7 mouse cellular contexts compared by ENCODE assay signal in the genomic region with DNA sequence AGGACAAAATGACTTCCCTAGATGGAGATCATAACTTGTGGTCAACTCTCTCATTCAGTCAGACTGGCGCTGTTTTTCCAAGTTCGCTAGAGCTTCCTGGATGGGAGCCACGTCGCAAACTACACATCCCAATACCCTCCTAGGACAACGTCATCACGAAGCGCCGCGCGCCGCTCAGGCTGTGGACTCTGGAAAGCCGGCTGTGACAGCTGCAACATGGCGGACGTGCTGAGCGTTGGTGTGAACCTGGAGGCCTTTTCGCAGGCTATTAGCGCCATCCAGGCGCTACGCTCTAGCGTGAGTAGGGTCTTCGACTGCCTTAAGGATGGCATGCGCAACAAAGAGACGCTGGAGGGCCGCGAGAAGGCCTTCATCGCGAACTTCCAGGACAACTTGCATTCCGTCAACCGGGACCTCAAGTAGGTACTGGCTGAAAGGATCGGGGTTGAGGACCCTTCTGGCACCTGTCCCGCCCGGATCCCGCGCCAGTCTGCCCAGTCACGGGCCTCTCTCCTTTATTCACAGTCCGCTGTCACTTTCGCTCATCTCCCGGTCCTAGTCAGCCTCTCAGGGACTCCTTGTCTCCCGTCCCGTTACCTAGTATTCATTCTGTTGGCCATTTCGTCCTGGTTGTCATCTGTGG. TPM values are rescaled to one million over a fixed set of nuclear protein-coding genes. Genes with fewer than 3 reads are reported as not detected.
DNase-seq lines count a peak whose midpoint lies in the region; ATAC-seq and TF ChIP-seq lines count a peak whose summit lies in the region.

Gene Med27 (plus strand): TSS at position 191 of the 643 bp plus-strand sequence.

- H3K27me3 ChIP-seq in embryonic facial prominence, embryonic 10.5 days (replicated peaks; ENCODE audit: low read depth, poor library complexity, severe bottlenecking), result no peaks in the 10 kb centered on the region
- H3K27me3 ChIP-seq in intestine, postnatal 0 days (replicated peaks; ENCODE audit: control insufficient read depth, insufficient read depth, low read length), result no peaks in the 10 kb centered on the region
- no peaks in the 10 kb centered on the region for H3K27me3 ChIP-seq in midbrain, embryonic 12.5 days
- H3K27me3 ChIP-seq in small intestine, adult 2 months (ENCODE audit: control insufficient read depth, insufficient read depth, low read length), result no peaks in the 10 kb centered on the region

- intact Hi-C loops in left cerebral cortex, postnatal 4 days (cut with DNase I), result no loop called here

- H3K9ac ChIP-seq in intestine, postnatal 0 days (ENCODE audit: low read depth, low read length), result peak within 1 kb of the TSS; percentile 83
- H3K9ac ChIP-seq in midbrain, embryonic 12.5 days (replicated peaks), result peak within 1 kb of the TSS; percentile 76

- H3K4me1 ChIP-seq in embryonic facial prominence, embryonic 10.5 days, result peaks cover 8% of the 10 kb centered on the region
- H3K4me1 ChIP-seq in intestine, postnatal 0 days (replicated peaks; ENCODE audit: control insufficient read depth, insufficient read depth, low read length), result no peaks in the 10 kb centered on the region
- H3K4me1 ChIP-seq in midbrain, embryonic 12.5 days, result peaks cover 13% of the 10 kb centered on the region
- H3K4me1 ChIP-seq in small intestine, adult 2 months (ENCODE audit: control insufficient read depth, insufficient read depth, insufficient read length, low read length), result peaks cover 9% of the 10 kb centered on the region; the same call in 1 of the 2 replicates

- ATAC-seq in intestine, postnatal 0 days, result peak; percentile 97
- ATAC-seq in midbrain, embryonic 12.5 days (ENCODE audit: low FRiP score, low read depth), result peak; percentile 93

- H3K4me2 ChIP-seq in intestine, postnatal 0 days (replicated peaks; ENCODE audit: low read depth), result peak within 1 kb of the TSS; percentile 92
- H3K4me2 ChIP-seq in midbrain, embryonic 12.5 days (replicated peaks), result peak within 1 kb of the TSS; percentile 86

- no peak; the same call in 1 of the 2 replicates for TF ChIP-seq POLR2A in small intestine, adult 2 months (IDR thresholded peaks at IDR 0.05; ENCODE audit: low read depth, low read length)

- H3K9me3 ChIP-seq in embryonic facial prominence, embryonic 10.5 days, result no peaks in the 10 kb centered on the region
- H3K9me3 ChIP-seq in intestine, postnatal 0 days (ENCODE audit: control insufficient read depth), result no peaks in the 10 kb centered on the region
- H3K9me3 ChIP-seq in midbrain, embryonic 12.5 days, result no peaks in the 10 kb centered on the region

- TF ChIP-seq CTCF in intestine, postnatal 0 days (IDR thresholded peaks at IDR 0.05; ENCODE audit: low read depth), result peak; percentile 38
- no peak for TF ChIP-seq CTCF in small intestine, adult 2 months (IDR thresholded peaks at IDR 0.05; ENCODE audit: extremely low read depth, insufficient read length, insufficient replicate concordance, low read depth, low read length)

- H3K4me3 ChIP-seq in embryonic facial prominence, embryonic 10.5 days, result peak within 1 kb of the TSS; percentile 87
- peak within 1 kb of the TSS; percentile 88 for H3K4me3 ChIP-seq in intestine, postnatal 0 days (ENCODE audit: low read depth, low read length)
- peak within 1 kb of the TSS; percentile 92 for H3K4me3 ChIP-seq in midbrain, embryonic 12.5 days
- peak within 1 kb of the TSS; percentile 73 for H3K4me3 ChIP-seq in small intestine, adult 2 months (ENCODE audit: low read depth, low read length)

- H3K36me3 ChIP-seq in embryonic facial prominence, embryonic 10.5 days (replicated peaks), result peaks cover 21% of the 10 kb centered on the region
- H3K36me3 ChIP-seq in intestine, postnatal 0 days (ENCODE audit: control insufficient read depth, insufficient read depth), result peaks cover 10% of the 10 kb centered on the region
- peaks cover 21% of the 10 kb centered on the region for H3K36me3 ChIP-seq in midbrain, embryonic 12.5 days
- H3K36me3 ChIP-seq in small intestine, adult 2 months (ENCODE audit: control insufficient read depth, insufficient read depth, low read length), result peaks cover 15% of the 10 kb centered on the region

- DNase-seq in adrenal gland, postnatal 10 days, result peak; percentile 97
- DNase-seq in embryonic facial prominence, embryonic 10.5 days (ENCODE audit: low spot score), result peak; percentile 95
- DNase-seq in gonadal fat pad, adult 2 months (ENCODE audit: low read depth), result peak; percentile 54
- DNase-seq in left cerebral cortex, postnatal 4 days, result peak; percentile 98

- 2% methylated on average over 41 of the region's 41 CpGs for WGBS in embryonic facial prominence, embryonic 10.5 days
- WGBS in intestine, postnatal 0 days, result under 1% methylated on average over 41 of the region's 41 CpGs
- WGBS in midbrain, embryonic 12.5 days, result 1% methylated on average over 41 of the region's 41 CpGs
- WGBS in small intestine, adult 2 months, result under 1% methylated on average over 41 of the region's 41 CpGs

- H3K27ac ChIP-seq in embryonic facial prominence, embryonic 10.5 days (replicated peaks), result peak within 1 kb of the TSS; percentile 75
- H3K27ac ChIP-seq in intestine, postnatal 0 days (ENCODE audit: low read depth, low read length), result no peak within 1 kb of the TSS
- peak within 1 kb of the TSS; percentile 47; the same call in 1 of the 2 replicates for H3K27ac ChIP-seq in midbrain, embryonic 12.5 days (replicated peaks)
- H3K27ac ChIP-seq in small intestine, adult 2 months (ENCODE audit: insufficient read depth, low read depth, low read length), result no peak within 1 kb of the TSS

RNA-seq across cellular contexts. Expression of gene Med27, which starts in this region (rescaled TPM):
- total RNA-seq in adrenal gland, postnatal 10 days (2021), result 10 to 100 TPM; 18.6 to 21.7 TPM
- polyA plus RNA-seq in embryonic facial prominence, embryonic 10.5 days (2016; fragmentation: Nextera tagmentation; extraction: Ambion mirVana), result 57.3 and 57.9 TPM in 2 replicates
- 26.6 and 36.9 TPM in 2 replicates for polyA plus RNA-seq in gonadal fat pad, adult 2 months (2012; rRNA removed)
- polyA plus RNA-seq in intestine, postnatal 0 days (2015; fragmentation: Nextera tagmentation; extraction: Ambion mirVana), result 24.8 and 25.1 TPM in 2 replicates
- 10 to 100 TPM; 40.6 to 44.1 TPM for total RNA-seq in left cerebral cortex, postnatal 4 days (2021)
- 70.7 and 72.3 TPM in 2 replicates for polyA plus RNA-seq in midbrain, embryonic 12.5 days (2016; fragmentation: Nextera tagmentation; extraction: Ambion mirVana)
- 20.8 and 33.3 TPM in 2 replicates for polyA plus RNA-seq in small intestine, adult 2 months (2012; rRNA removed)

Comparison
In these comparisons a context has a peak if more than half of its experiments do, and no peak if none do; other contexts are left out.
1. H3K27ac ChIP-seq: peak in embryonic facial prominence, embryonic 10.5 days (single experiment) and midbrain, embryonic 12.5 days (single experiment); none in intestine, postnatal 0 days (single experiment) and small intestine, adult 2 months (single experiment).
2. Peak in every context shown above with its lines, with median percentiles within 50 percentile points of each other: DNase-seq and H3K4me3 ChIP-seq.